Mouse (Mus musculus) small intestine, adult 2 months (tissue): ENCODE measurements around the gene Ddx1.

ENCODE experiments used
- CTCF ChIP-seq: fragments of 200-500 bp; IDR thresholded peaks from 2 replicates; pipeline ENCODE4 v1.5.1; 2012; ENCODE audit warnings: low read depth, mild to moderate bottlenecking, control low read depth, inconsistent platforms, low read length, moderate library complexity, mixed read lengths; ENCODE audit not compliant: insufficient replicate concordance, insufficient read length; ENCODE audit errors: extremely low read depth
- POLR2A ChIP-seq: fragments of 200-500 bp; IDR thresholded peaks from 2 replicates; pipeline ENCODE4 v1.6.1; 2012; ENCODE audit warnings: low read depth, mild to moderate bottlenecking, control low read depth, inconsistent platforms, low read length, moderate library complexity

DNA sequence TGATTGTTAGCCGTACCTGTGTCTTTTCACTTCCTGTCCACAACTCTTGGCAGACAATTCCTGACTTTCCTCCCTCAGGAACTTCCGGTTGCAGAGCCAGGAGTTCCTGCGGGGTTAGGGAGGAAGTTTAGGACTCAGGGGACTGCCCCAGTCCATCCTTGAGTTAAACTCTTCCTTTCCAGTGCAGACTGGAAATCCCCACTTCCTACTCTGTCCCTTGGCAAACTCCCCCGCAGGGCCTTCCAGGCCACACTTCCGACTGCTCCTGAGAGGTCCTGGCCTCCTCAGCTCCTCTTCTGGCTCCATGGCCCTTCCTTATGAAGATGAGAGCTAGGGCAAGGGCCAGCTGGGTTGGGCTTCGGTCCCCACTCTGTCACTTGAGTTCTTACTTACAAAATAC, 71.4 kb downstream of the Ddx1 start:
- TF ChIP-seq POLR2A (no peak), CTCF (no peak)
